Mouse (Mus musculus): ENCODE results near the gene Tmem30c.

DNA sequence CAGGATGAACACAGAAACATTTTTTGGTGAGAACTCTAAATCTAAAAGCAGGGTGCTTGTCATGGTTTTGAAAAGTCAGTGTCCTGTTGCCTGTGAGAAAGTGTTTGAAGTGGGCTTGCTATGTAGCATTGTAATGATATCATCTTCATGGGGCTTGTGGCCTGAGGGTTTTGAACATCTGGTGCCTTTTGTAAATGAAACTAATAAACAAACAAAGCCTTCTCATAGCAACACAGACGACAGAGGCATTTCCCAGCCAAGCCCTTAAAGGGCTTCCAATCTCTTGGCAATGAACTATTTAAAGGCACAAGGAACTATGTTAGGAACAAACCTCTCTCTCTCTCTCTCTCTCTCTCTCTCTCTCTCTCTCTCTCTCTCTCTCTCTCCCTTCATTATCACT lies 25.6 kb downstream of the Tmem30c start:
- TF ChIP-seq FLI1 (IDR thresholded peaks at IDR 0.05; ENCODE audit: low read length): no peak
- no peak for TF ChIP-seq GATA1 (IDR thresholded peaks at IDR 0.05; ENCODE audit: borderline replicate concordance, low read length)

All from megakaryocyte, embryonic 14.5 days (primary cell).